Mouse (Mus musculus) spleen, adult 2 months (tissue): Measurements from ENCODE around the gene Rnf145.

Experiments used
- CTCF ChIP-seq: fragments of 200-500 bp; IDR thresholded peaks from 2 replicates; pipeline ENCODE4 v1.5.1; 2011; ENCODE audit warnings: mild to moderate bottlenecking, inconsistent platforms; ENCODE audit not compliant: insufficient read depth, insufficient read length, insufficient replicate concordance; ENCODE audit errors: extremely low read depth
- POLR2A ChIP-seq: fragments of 200-500 bp; IDR thresholded peaks from 2 replicates; pipeline ENCODE4 v1.6.1; 2011; ENCODE audit warnings: low read depth, low read length, inconsistent platforms

GRCm38 (mm10) chr11:44519096-44519949 is 559 bp downstream of the Rnf145 start:
- TF ChIP-seq CTCF = no peak
- no peak for TF ChIP-seq POLR2A
